Mouse (Mus musculus) embryonic facial prominence, embryonic 13.5 days (tissue): ENCODE data around the gene Gm34302. TPM values are rescaled to one million over a fixed set of nuclear protein-coding genes. Genes with fewer than 3 reads are reported as not detected.
"Not testable (repeated sequence)": the region's sequence is repeated elsewhere in the genome, so short reads cannot be mapped to it uniquely, and the experiment has no call there.

ENCODE experiments used
- ATAC-seq: fragments of 200-750 bp; cut with Nextera tagmentation; 2 replicates; pipeline ENCODE4 v1.8.0; 2017; ENCODE audit warnings: low read depth; ENCODE audit not compliant: insufficient number of reproducible peaks, insufficient read depth, low FRiP score, low TSS enrichment
- H3K27ac ChIP-seq: fragments of 300-500 bp; sonication (generic); 2 replicates; pipeline ENCODE4 v1.5.1; 2015; ENCODE audit warnings: moderate library complexity, mild to moderate bottlenecking, inconsistent platforms
- H3K27me3 ChIP-seq: fragments of 300-500 bp; sonication (generic); 2 replicates; pipeline ENCODE4 v1.6.1; 2015; ENCODE audit warnings: mild to moderate bottlenecking, inconsistent platforms
- H3K36me3 ChIP-seq: fragments of 300-500 bp; sonication (generic); 2 replicates; pipeline ENCODE4 v1.6.1; 2015; ENCODE audit warnings: mild to moderate bottlenecking, inconsistent platforms
- H3K4me1 ChIP-seq: fragments of 300-500 bp; sonication (generic); 2 replicates; pipeline ENCODE4 v1.6.1; 2015; ENCODE audit warnings: inconsistent platforms
- H3K4me2 ChIP-seq: fragments of 300-500 bp; sonication (generic); 2 replicates; pipeline ENCODE4 v1.6.1; 2015; ENCODE audit warnings: moderate library complexity, mild to moderate bottlenecking, inconsistent platforms
- H3K4me3 ChIP-seq: fragments of 300-500 bp; sonication (generic); 2 replicates; pipeline ENCODE4 v1.5.1; 2015; ENCODE audit warnings: mild to moderate bottlenecking, inconsistent platforms
- H3K9ac ChIP-seq: fragments of 300-500 bp; sonication (generic); 2 replicates; pipeline ENCODE4 v1.6.1; 2015; ENCODE audit warnings: mild to moderate bottlenecking, inconsistent platforms
- H3K9me3 ChIP-seq: fragments of 300-500 bp; sonication (generic); 2 replicates; pipeline ENCODE4 v1.6.1; 2016; ENCODE audit warnings: inconsistent platforms
- WGBS: fragments of 180-500 bp; shearing (Covaris S2); methylation state at CpG from one replicate; pipeline ENCODE4 v1.1.7; 2015; ENCODE audit warnings: mixed read lengths; 5-methylcytosine and 5-hydroxymethylcytosine counted together
- polyA plus RNA-seq: library from polyadenylated mRNA; unstranded; fragments of >200 nt; fragmentation: Nextera tagmentation; extraction: Ambion mirVana; gene quantifications from 2 replicates; pipeline ENCODE4 v1.2.1, GENCODE M21; 2015

Gene Gm34302
- not detected in 2 replicates for polyA plus RNA-seq

GRCm38 (mm10) chr3:63483726-63484125 lies at the start of gene Gm34302:
TSS of gene Gm34302 (minus strand) at chr3:63483879.
- Histone ChIP-seq H3K9ac (no peak within 1 kb of the TSS), H3K27me3 (no peaks in the 10 kb centered on the region), H3K27ac (no peak within 1 kb of the TSS), H3K9me3 (no peaks in the 10 kb centered on the region), H3K36me3 (no peaks in the 10 kb centered on the region), H3K4me3 (no peak within 1 kb of the TSS), H3K4me2 (no peak within 1 kb of the TSS), H3K4me1 (no peaks in the 10 kb centered on the region)
- 60% methylated on average over 1 of the region's 1 CpGs for WGBS
- no peak for ATAC-seq

GRCm38 (mm10) chr3:63531847-63532246 lies 48.2 kb upstream of the Gm34302 start:
- Histone ChIP-seq H3K36me3 (no peaks in the 10 kb centered on the region), H3K27ac (no peak overlapping the region), H3K4me1 (peaks cover 5% of the 10 kb centered on the region; the same call in 1 of the 2 replicates), H3K4me2 (no peak overlapping the region), H3K4me3 (no peak overlapping the region), H3K27me3 (no peaks in the 10 kb centered on the region), H3K9me3 (no peaks in the 10 kb centered on the region), H3K9ac (no peak overlapping the region)
- no peak for ATAC-seq
- 61% methylated on average over 1 of the region's 1 CpGs for WGBS

- no peak for ATAC-seq
- no peaks in the 10 kb centered on the region for H3K4me1 ChIP-seq
- no peaks in the 10 kb centered on the region for H3K27me3 ChIP-seq
- H3K4me2 ChIP-seq, result no peak overlapping the region
- no peaks in the 10 kb centered on the region for H3K36me3 ChIP-seq
- no peak overlapping the region for H3K4me3 ChIP-seq
- H3K9me3 ChIP-seq, result no peaks in the 10 kb centered on the region
- 100% methylated on average over 1 of the region's 1 CpGs for WGBS
- H3K27ac ChIP-seq, result no peak overlapping the region
- no peak overlapping the region for H3K9ac ChIP-seq
These were observed 34.0 kb upstream of the Gm34302 start for GRCm38 (mm10) chr3:63517681-63518080.

GRCm38 (mm10) chr3:63516279-63516678 lies 32.6 kb upstream of the Gm34302 start:
- H3K9me3 ChIP-seq, H3K36me3 ChIP-seq, H3K27ac ChIP-seq, H3K9ac ChIP-seq, H3K4me3 ChIP-seq, H3K4me2 ChIP-seq, H3K4me1 ChIP-seq, H3K27me3 ChIP-seq: not testable (repeated sequence)
- ATAC-seq, result peak; percentile 69
- 77% methylated on average over 3 of the region's 3 CpGs for WGBS

GRCm38 (mm10) chr3:63511316-63511715 lies 27.6 kb upstream of the Gm34302 start:
- no peak overlapping the region for H3K27ac ChIP-seq
- 90% methylated on average over 6 of the region's 6 CpGs for WGBS
- no peak overlapping the region for H3K9ac ChIP-seq
- no peaks in the 10 kb centered on the region for H3K4me1 ChIP-seq
- no peak overlapping the region for H3K4me3 ChIP-seq
- no peaks in the 10 kb centered on the region for H3K36me3 ChIP-seq
- H3K9me3 ChIP-seq, result no peaks in the 10 kb centered on the region
- no peak for ATAC-seq
- no peaks in the 10 kb centered on the region for H3K27me3 ChIP-seq
- no peak overlapping the region for H3K4me2 ChIP-seq

GRCm38 (mm10) chr3:63509484-63509883 lies 25.8 kb upstream of the Gm34302 start:
- no peaks in the 10 kb centered on the region for H3K4me1 ChIP-seq
- no peaks in the 10 kb centered on the region for H3K36me3 ChIP-seq
- no peaks in the 10 kb centered on the region for H3K27me3 ChIP-seq
- WGBS, result 89% methylated on average over 2 of the region's 2 CpGs
- H3K9me3 ChIP-seq, result no peaks in the 10 kb centered on the region
- no peak overlapping the region for H3K4me2 ChIP-seq
- H3K27ac ChIP-seq, result no peak overlapping the region
- H3K4me3 ChIP-seq, result no peak overlapping the region
- no peak overlapping the region for H3K9ac ChIP-seq
- ATAC-seq, result no peak

GRCm38 (mm10) chr3:63508924-63509323 lies 25.2 kb upstream of the Gm34302 start:
- no peak overlapping the region for H3K4me2 ChIP-seq
- WGBS, result 61% methylated on average over 5 of the region's 5 CpGs
- no peak for ATAC-seq
- no peaks in the 10 kb centered on the region for H3K27me3 ChIP-seq
- no peak overlapping the region for H3K4me3 ChIP-seq
- no peak overlapping the region for H3K27ac ChIP-seq
- H3K9me3 ChIP-seq, result no peaks in the 10 kb centered on the region
- no peaks in the 10 kb centered on the region for H3K4me1 ChIP-seq
- H3K9ac ChIP-seq, result no peak overlapping the region
- H3K36me3 ChIP-seq, result no peaks in the 10 kb centered on the region

GRCm38 (mm10) chr3:63504433-63504832 lies 20.8 kb upstream of the Gm34302 start:
- no peaks in the 10 kb centered on the region for H3K36me3 ChIP-seq
- H3K27me3 ChIP-seq, result no peaks in the 10 kb centered on the region
- no peak overlapping the region for H3K4me3 ChIP-seq
- no peak overlapping the region for H3K27ac ChIP-seq
- no peak overlapping the region for H3K9ac ChIP-seq
- H3K9me3 ChIP-seq, result no peaks in the 10 kb centered on the region
- no peak overlapping the region for H3K4me2 ChIP-seq
- ATAC-seq, result no peak
- WGBS, result 80% methylated on average over 5 of the region's 5 CpGs
- no peaks in the 10 kb centered on the region for H3K4me1 ChIP-seq

- Histone ChIP-seq H3K9ac (no peak overlapping the region), H3K9me3 (0 out of 2 replicates have a peak, but pooled peaks cover 2% of the 10 kb centered on the region), H3K27ac (no peak overlapping the region), H3K4me2 (no peak overlapping the region), H3K4me3 (no peak overlapping the region), H3K27me3 (no peaks in the 10 kb centered on the region), H3K36me3 (no peaks in the 10 kb centered on the region), H3K4me1 (peaks cover 8% of the 10 kb centered on the region; the same call in 1 of the 2 replicates)
- 33% methylated on average over 5 of the region's 5 CpGs for WGBS
- no peak for ATAC-seq
These were observed 11.1 kb upstream of the Gm34302 start for GRCm38 (mm10) chr3:63494625-63495382.

GRCm38 (mm10) chr3:63493563-63493962 lies 9.9 kb upstream of the Gm34302 start:
- H3K4me3 ChIP-seq, result no peak overlapping the region
- no peaks in the 10 kb centered on the region for H3K36me3 ChIP-seq
- peaks cover 8% of the 10 kb centered on the region; the same call in 1 of the 2 replicates for H3K4me1 ChIP-seq
- H3K27me3 ChIP-seq, result no peaks in the 10 kb centered on the region
- WGBS, result 41% methylated on average over 4 of the region's 4 CpGs
- no peak for ATAC-seq
- 0 out of 2 replicates have a peak, but pooled peaks cover 2% of the 10 kb centered on the region for H3K9me3 ChIP-seq
- no peak overlapping the region for H3K4me2 ChIP-seq
- no peak overlapping the region for H3K9ac ChIP-seq
- H3K27ac ChIP-seq, result no peak overlapping the region

GRCm38 (mm10) chr3:63440426-63441125 lies 43.1 kb downstream of the Gm34302 start:
- Histone ChIP-seq H3K4me2 (no peak overlapping the region), H3K36me3 (no peaks in the 10 kb centered on the region), H3K4me3 (no peak overlapping the region), H3K9me3 (no peaks in the 10 kb centered on the region), H3K27me3 (no peaks in the 10 kb centered on the region), H3K4me1 (peaks cover 4% of the 10 kb centered on the region; the same call in 1 of the 2 replicates), H3K9ac (no peak overlapping the region), H3K27ac (no peak overlapping the region)
- ATAC-seq, result no peak
- 76% methylated on average over 1 of the region's 1 CpGs for WGBS

GRCm38 (mm10) chr3:63439738-63440137 lies 43.9 kb downstream of the Gm34302 start:
- no peak overlapping the region for H3K9ac ChIP-seq
- H3K4me3 ChIP-seq, result no peak overlapping the region
- H3K36me3 ChIP-seq, result no peaks in the 10 kb centered on the region
- peaks cover 4% of the 10 kb centered on the region; the same call in 1 of the 2 replicates for H3K4me1 ChIP-seq
- no peak overlapping the region for H3K27ac ChIP-seq
- H3K27me3 ChIP-seq, result no peaks in the 10 kb centered on the region
- 47% methylated on average over 2 of the region's 2 CpGs for WGBS
- no peaks in the 10 kb centered on the region for H3K9me3 ChIP-seq
- ATAC-seq, result no peak
- H3K4me2 ChIP-seq, result no peak overlapping the region
